Mouse (Mus musculus) erythroblast, adult 5-6 weeks (primary cell): Measurements from ENCODE around the gene Smap1. TPM values are rescaled to one million over a fixed set of nuclear protein-coding genes. Genes with fewer than 3 reads are reported as not detected.
"Not testable (repeated sequence)": the region's sequence is repeated elsewhere in the genome, so short reads cannot be mapped to it uniquely, and the experiment has no call there.

Experiments used
- ATAC-seq: replicated peaks from 2 replicates; pipeline ENCODE4 v1.8.0; 2016; ENCODE audit warnings: moderate number of reproducible peaks, mild to moderate bottlenecking, moderate TSS enrichment, inconsistent platforms; ENCODE audit not compliant: poor library complexity, low FRiP score, severe bottlenecking
- total RNA-seq, 2 experiments: library from RNA; stranded (forward) in 1 of 2; stranded (reverse) in 1 of 2; fragments of 150-400 nt in 1 of 2; fragments of 200-764, 138-1000 nt in 1 of 2; gene quantifications; 2 replicates each; pipeline versions ENCODE4 v1.2.3 to v1.2.4; 2015 to 2017; ENCODE audit warnings: low replicate concordance in 2 of 2

The Smap1 gene
- total RNA-seq (2015; ENCODE audit: low replicate concordance) (261 and 395 TPM in 2 replicates), total RNA-seq (2017; ENCODE audit: low replicate concordance) (226 and 278 TPM in 2 replicates)

GRCm38 (mm10) chr1:23921711-23922529 is at the start of gene Smap1:
Gene Smap1, minus strand, starts transcription at chr1:23922317.
- peak; percentile 87 for ATAC-seq

- not testable (repeated sequence) for ATAC-seq
These were observed 49.0 kb upstream of the Smap1 start for GRCm38 (mm10) chr1:23971159-23971558.

- ATAC-seq = peak; percentile 76
These were observed 46.1 kb upstream of the Smap1 start for GRCm38 (mm10) chr1:23968027-23968725.

GRCm38 (mm10) chr1:23966226-23966625 is 44.1 kb upstream of the Smap1 start:
- ATAC-seq = peak; percentile 91

- peak; percentile 28; the same call in 1 of the 2 replicates for ATAC-seq
These were observed 37.3 kb upstream of the Smap1 start for GRCm38 (mm10) chr1:23959415-23959732.

- ATAC-seq = peak; percentile 89
These were observed 36.7 kb upstream of the Smap1 start for GRCm38 (mm10) chr1:23958668-23959414.

GRCm38 (mm10) chr1:23958101-23958500 is 36.0 kb upstream of the Smap1 start:
- ATAC-seq = no peak

- ATAC-seq = no peak
These were observed 33.4 kb upstream of the Smap1 start for GRCm38 (mm10) chr1:23955539-23955938.

GRCm38 (mm10) chr1:23953921-23954320 is 31.8 kb upstream of the Smap1 start:
- no peak for ATAC-seq

- no peak for ATAC-seq
These were observed 26.9 kb upstream of the Smap1 start for GRCm38 (mm10) chr1:23948778-23949699.

- no peak for ATAC-seq
These were observed 26.2 kb upstream of the Smap1 start for GRCm38 (mm10) chr1:23948290-23948689.

GRCm38 (mm10) chr1:23944076-23944475 is 22.0 kb upstream of the Smap1 start:
- ATAC-seq = no peak

- ATAC-seq = no peak
These were observed 21.2 kb upstream of the Smap1 start for GRCm38 (mm10) chr1:23943146-23943940.

GRCm38 (mm10) chr1:23935408-23935762 is 13.3 kb upstream of the Smap1 start:
- ATAC-seq = peak; percentile 60; the same call in 1 of the 2 replicates

- ATAC-seq = 0 out of 2 replicates have a peak, but pooled peaks have one; percentile 35
These were observed 12.7 kb upstream of the Smap1 start for GRCm38 (mm10) chr1:23934669-23935407.

- ATAC-seq = no peak
These were observed 7.3 kb upstream of the Smap1 start for GRCm38 (mm10) chr1:23929410-23929809.

- no peak for ATAC-seq
These were observed 6.3 kb upstream of the Smap1 start for GRCm38 (mm10) chr1:23928371-23928770.
